Mouse (Mus musculus): ENCODE measurements around the gene Dnajc11. TPM values are rescaled to one million over a fixed set of nuclear protein-coding genes. Genes with fewer than 3 reads are reported as not detected.

The Dnajc11 gene
- polyA plus RNA-seq, 1 experiment: 45.5 TPM

DNA sequence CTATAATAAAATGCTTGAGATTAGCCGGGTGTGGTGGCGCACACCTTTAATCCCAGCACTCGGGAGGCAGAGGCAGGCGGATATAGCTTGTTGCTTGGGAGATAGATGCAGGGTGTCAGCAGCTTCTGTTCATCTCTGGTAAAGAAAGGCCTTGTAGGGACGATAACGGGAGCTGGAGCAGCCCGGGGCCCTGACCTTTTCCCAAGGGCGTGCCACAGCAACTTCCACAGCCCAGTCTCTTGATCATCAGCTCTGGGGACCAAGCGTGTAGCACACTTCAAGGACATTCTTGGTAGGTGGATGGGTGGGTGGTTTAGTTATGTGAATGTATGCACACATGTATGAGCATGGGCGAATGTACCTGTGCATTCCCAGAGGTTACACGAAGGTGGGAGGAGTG lies 12.7 kb downstream of the Dnajc11 start:
- Histone ChIP-seq H3ac (ENCODE audit: control insufficient read depth, insufficient read length) (no peak overlapping the region), H3K4me2 (ENCODE audit: low read depth) (no peak overlapping the region), H3K27me3 (ENCODE audit: control insufficient read depth, insufficient read depth, insufficient read length) (no peaks in the 10 kb centered on the region), H3K36me3 (ENCODE audit: control insufficient read depth, insufficient read depth) (peaks cover 2% of the 10 kb centered on the region), H3K4me3 (no peak overlapping the region), H3K79me2 (ENCODE audit: control insufficient read depth, insufficient read depth) (peaks cover 42% of the 10 kb centered on the region)
- no peak for TF ChIP-seq TCF12 (IDR thresholded peaks at IDR 0.05; ENCODE audit: insufficient read depth, poor library complexity, severe bottlenecking)

DNA sequence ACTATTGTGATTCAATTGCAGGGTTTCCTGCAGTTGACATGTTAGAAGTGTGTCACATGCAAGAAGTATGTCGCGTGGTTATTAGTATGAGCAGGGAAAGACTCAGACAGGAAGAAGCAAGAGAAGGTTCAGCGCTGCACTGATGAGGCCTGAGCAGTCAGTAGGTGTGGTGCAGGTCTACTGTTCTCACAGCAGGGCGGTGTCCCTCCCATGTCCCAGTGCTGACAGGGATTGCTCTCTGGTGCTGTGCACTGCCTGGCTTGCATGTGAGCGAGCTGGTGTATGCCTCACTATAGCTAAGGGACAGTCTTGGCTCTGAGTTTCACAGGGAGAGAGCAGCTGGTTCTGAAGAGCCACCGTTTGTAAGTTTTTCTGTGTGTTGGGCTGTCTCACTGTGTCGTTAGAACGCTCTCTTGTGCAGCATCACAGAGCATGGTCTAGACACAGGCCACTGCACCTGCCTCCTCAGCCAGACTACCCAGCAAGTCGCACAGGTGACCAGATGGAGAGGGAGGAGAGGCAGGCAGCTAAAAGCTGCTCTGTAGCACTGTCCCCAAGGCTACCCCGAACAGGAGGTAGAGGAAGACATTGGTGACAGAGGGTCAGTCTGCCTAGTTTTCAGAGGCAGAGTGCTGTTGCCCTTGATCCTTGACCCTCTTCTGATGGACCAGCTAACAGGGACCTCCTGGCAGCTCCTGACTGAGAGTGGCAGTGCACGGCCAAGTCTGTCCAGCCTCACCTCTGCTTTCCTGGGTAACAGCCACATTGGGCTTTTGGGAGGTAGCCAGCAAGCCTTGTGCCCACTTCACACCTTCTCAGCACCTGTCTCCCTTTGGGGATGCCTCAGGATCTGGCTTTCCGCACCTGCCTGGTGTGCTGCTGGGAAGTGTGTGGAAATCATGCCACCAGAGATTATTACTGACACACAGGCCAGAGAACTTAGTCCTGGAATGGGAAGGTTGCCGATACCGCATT lies 15.3 kb downstream of the Dnajc11 start:
- no peak overlapping the region for H3K4me2 ChIP-seq (ENCODE audit: low read depth)
- TF ChIP-seq SRF (IDR thresholded peaks at IDR 0.05; ENCODE audit: control insufficient read depth, insufficient read length, low read depth) (no peak), MYOG (IDR thresholded peaks at IDR 0.05; ENCODE audit: control insufficient read depth in 1 of 3, insufficient read depth in 1 of 3, insufficient read length in 2 of 3, low read depth in 2 of 3) (no peak)
- peaks cover 31% of the 10 kb centered on the region for H3K79me2 ChIP-seq (ENCODE audit: control insufficient read depth, insufficient read depth)
- H3ac ChIP-seq (ENCODE audit: control insufficient read depth, insufficient read length): no peak overlapping the region
- no peak overlapping the region for H3K4me3 ChIP-seq
- no peaks in the 10 kb centered on the region for H3K27me3 ChIP-seq (ENCODE audit: control insufficient read depth, insufficient read depth, insufficient read length)
- H3K36me3 ChIP-seq (ENCODE audit: control insufficient read depth, insufficient read depth): peaks cover 11% of the 10 kb centered on the region

- Histone ChIP-seq H3K4me2 (ENCODE audit: low read depth) (no peak overlapping the region), H3ac (ENCODE audit: control insufficient read depth, insufficient read length) (no peak overlapping the region), H3K27me3 (ENCODE audit: control insufficient read depth, insufficient read depth, insufficient read length) (no peaks in the 10 kb centered on the region), H3K4me3 (no peak overlapping the region), H3K36me3 (ENCODE audit: control insufficient read depth, insufficient read depth) (peaks cover 23% of the 10 kb centered on the region), H3K79me2 (ENCODE audit: control insufficient read depth, insufficient read depth) (no peaks in the 10 kb centered on the region)
- TF ChIP-seq CEBPB (IDR thresholded peaks at IDR 0.05; ENCODE audit: insufficient read depth, poor library complexity, severe bottlenecking): no peak
- no peak for TF ChIP-seq TCF12 (IDR thresholded peaks at IDR 0.05; ENCODE audit: insufficient read depth, poor library complexity, severe bottlenecking)
- no peak for TF ChIP-seq SRF (IDR thresholded peaks at IDR 0.05; ENCODE audit: control insufficient read depth, insufficient read length, low read depth)
- TF ChIP-seq TCF3 (IDR thresholded peaks at IDR 0.05; ENCODE audit: insufficient read length, low read depth): no peak
- no peak for TF ChIP-seq MYOD1 (IDR thresholded peaks at IDR 0.05; ENCODE audit: control insufficient read depth in 1 of 3, insufficient read length in 2 of 3, low read depth in 2 of 3)
- TF ChIP-seq REST (IDR thresholded peaks at IDR 0.05; ENCODE audit: insufficient read depth, insufficient read length): no peak
- no peak for TF ChIP-seq MYOG (IDR thresholded peaks at IDR 0.05; ENCODE audit: control insufficient read depth in 1 of 3, insufficient read depth in 1 of 3, insufficient read length in 2 of 3, low read depth in 2 of 3)
- no peak for TF ChIP-seq E2F4 (IDR thresholded peaks at IDR 0.05; ENCODE audit: insufficient read depth)
- TF ChIP-seq POLR2AphosphoS2 (IDR thresholded peaks at IDR 0.05; ENCODE audit: insufficient read length, low read depth): no peak
- no peak for TF ChIP-seq USF1 (IDR thresholded peaks at IDR 0.05; ENCODE audit: low read depth)
- no peak for TF ChIP-seq POLR2A (IDR thresholded peaks at IDR 0.05; ENCODE audit: insufficient read length, low read depth)
- TF ChIP-seq MAX (IDR thresholded peaks at IDR 0.05; ENCODE audit: low read depth): no peak
These were observed 19.7 kb downstream of the Dnajc11 start for GRCm38 (mm10) chr4:151953209-151953608.

- peaks cover 21% of the 10 kb centered on the region for H3K36me3 ChIP-seq (ENCODE audit: control insufficient read depth, insufficient read depth)
- no peak overlapping the region for H3ac ChIP-seq (ENCODE audit: control insufficient read depth, insufficient read length)
- H3K27me3 ChIP-seq (ENCODE audit: control insufficient read depth, insufficient read depth, insufficient read length): no peaks in the 10 kb centered on the region
- H3K4me2 ChIP-seq (ENCODE audit: low read depth): no peak overlapping the region
- H3K79me2 ChIP-seq (ENCODE audit: control insufficient read depth, insufficient read depth): no peaks in the 10 kb centered on the region
- TF ChIP-seq POLR2A (IDR thresholded peaks at IDR 0.05; ENCODE audit: insufficient read length, low read depth) (no peak), MYOG (IDR thresholded peaks at IDR 0.05; ENCODE audit: control insufficient read depth in 1 of 3, insufficient read depth in 1 of 3, insufficient read length in 2 of 3, low read depth in 2 of 3) (no peak), MAX (IDR thresholded peaks at IDR 0.05; ENCODE audit: low read depth) (no peak), E2F4 (IDR thresholded peaks at IDR 0.05; ENCODE audit: insufficient read depth) (no peak), TCF12 (IDR thresholded peaks at IDR 0.05; ENCODE audit: insufficient read depth, poor library complexity, severe bottlenecking) (no peak), USF1 (IDR thresholded peaks at IDR 0.05; ENCODE audit: low read depth) (no peak), REST (IDR thresholded peaks at IDR 0.05; ENCODE audit: insufficient read depth, insufficient read length) (no peak), TCF3 (IDR thresholded peaks at IDR 0.05; ENCODE audit: insufficient read length, low read depth) (no peak)
- no peak overlapping the region for H3K4me3 ChIP-seq
These were observed 22.3 kb downstream of the Dnajc11 start for GRCm38 (mm10) chr4:151955791-151956190.

GRCm38 (mm10) chr4:151957584-151958315 lies 24.3 kb downstream of the Dnajc11 start:
- no peak for TF ChIP-seq MYOD1 (IDR thresholded peaks at IDR 0.05; ENCODE audit: control insufficient read depth in 1 of 3, insufficient read length in 2 of 3, low read depth in 2 of 3)
- no peak for TF ChIP-seq SRF (IDR thresholded peaks at IDR 0.05; ENCODE audit: control insufficient read depth, insufficient read length, low read depth)
- no peak for TF ChIP-seq E2F4 (IDR thresholded peaks at IDR 0.05; ENCODE audit: insufficient read depth)
- TF ChIP-seq POLR2A (IDR thresholded peaks at IDR 0.05; ENCODE audit: insufficient read length, low read depth): no peak
- no peak for TF ChIP-seq POLR2AphosphoS2 (IDR thresholded peaks at IDR 0.05; ENCODE audit: insufficient read length, low read depth)
- no peak for TF ChIP-seq REST (IDR thresholded peaks at IDR 0.05; ENCODE audit: insufficient read depth, insufficient read length)
- no peak for TF ChIP-seq TCF12 (IDR thresholded peaks at IDR 0.05; ENCODE audit: insufficient read depth, poor library complexity, severe bottlenecking)
- TF ChIP-seq USF1 (IDR thresholded peaks at IDR 0.05; ENCODE audit: low read depth): no peak
- no peak for TF ChIP-seq TCF3 (IDR thresholded peaks at IDR 0.05; ENCODE audit: insufficient read length, low read depth)
- no peak for TF ChIP-seq MYOG (IDR thresholded peaks at IDR 0.05; ENCODE audit: control insufficient read depth in 1 of 3, insufficient read depth in 1 of 3, insufficient read length in 2 of 3, low read depth in 2 of 3)
- TF ChIP-seq MAX (IDR thresholded peaks at IDR 0.05; ENCODE audit: low read depth): no peak
- Histone ChIP-seq H3K4me2 (ENCODE audit: low read depth) (no peak overlapping the region), H3K79me2 (ENCODE audit: control insufficient read depth, insufficient read depth) (no peaks in the 10 kb centered on the region), H3K27me3 (ENCODE audit: control insufficient read depth, insufficient read depth, insufficient read length) (no peaks in the 10 kb centered on the region), H3K4me3 (no peak overlapping the region), H3ac (ENCODE audit: control insufficient read depth, insufficient read length) (no peak overlapping the region), H3K36me3 (ENCODE audit: control insufficient read depth, insufficient read depth) (peaks cover 17% of the 10 kb centered on the region)
